19 mouse cellular contexts compared by ENCODE assay signal in genomic region chr14:78119449-78120200, GRCm38 (mm10). TPM values are rescaled to one million over a fixed set of nuclear protein-coding genes. Genes with fewer than 3 reads are reported as not detected.
DNase-seq lines count a peak whose midpoint lies in the region; ATAC-seq and TF ChIP-seq lines count a peak whose summit lies in the region.
"Had no signal": no experiment of that assay in that cellular context is flagged by ENCODE, and none has a peak within 500 bp of the region (broad histone marks: within the 10 kb centered on the region; RNA-seq: fewer than 3 reads in every experiment).

No protein-coding gene starts in this region.

- H3K4me2 ChIP-seq in forebrain, embryonic 14.5 days (ENCODE audit: low read length), result no peak overlapping the region
- H3K4me2 ChIP-seq in forebrain, embryonic 12.5 days, result no peak overlapping the region
- no peak overlapping the region for H3K4me2 ChIP-seq in kidney, embryonic 14.5 days (replicated peaks; ENCODE audit: low read depth, low read length)
- H3K4me2 ChIP-seq: embryonic facial prominence, embryonic 12.5 days; heart, embryonic 15.5 days; hindbrain, embryonic 12.5 days; neural tube, embryonic 15.5 days had no signal

- no peaks in the 10 kb centered on the region for H3K36me3 ChIP-seq in forebrain, embryonic 14.5 days (ENCODE audit: control insufficient read depth, insufficient read depth, low read length)
- no peaks in the 10 kb centered on the region for H3K36me3 ChIP-seq in forebrain, embryonic 12.5 days (replicated peaks)
- H3K36me3 ChIP-seq in kidney, embryonic 14.5 days (ENCODE audit: control insufficient read depth, insufficient read depth, low read length), result no peaks in the 10 kb centered on the region
- H3K36me3 ChIP-seq: embryonic facial prominence, embryonic 12.5 days; heart, embryonic 15.5 days; hindbrain, embryonic 12.5 days; neural tube, embryonic 15.5 days had no signal

- 56% methylated on average over 10 of the region's 10 CpGs for WGBS in forebrain, embryonic 14.5 days
- WGBS in forebrain, embryonic 12.5 days, result 56% methylated on average over 10 of the region's 10 CpGs
- 36% methylated on average over 10 of the region's 10 CpGs for WGBS in kidney, embryonic 14.5 days

- no peaks in the 10 kb centered on the region for H3K27me3 ChIP-seq in forebrain, embryonic 14.5 days (replicated peaks; ENCODE audit: control insufficient read depth, insufficient read depth, low read length)
- no peaks in the 10 kb centered on the region; the same call in 1 of the 2 replicates for H3K27me3 ChIP-seq in forebrain, embryonic 12.5 days
- no peaks in the 10 kb centered on the region for H3K27me3 ChIP-seq in kidney, embryonic 14.5 days (ENCODE audit: control insufficient read depth, insufficient read depth, low read length)
- H3K27me3 ChIP-seq: embryonic facial prominence, embryonic 12.5 days; heart, embryonic 15.5 days; hindbrain, embryonic 12.5 days; neural tube, embryonic 15.5 days had no signal

- intact Hi-C loops in gastrocnemius, adult 2 months (cut with DNase I), result no loop called here

- TF ChIP-seq CTCF in brain, embryonic 14.5 days (IDR thresholded peaks at IDR 0.05; ENCODE audit: borderline replicate concordance, extremely low read depth, insufficient read depth, insufficient read length), result no peak
- TF ChIP-seq CTCF in gastrocnemius, adult 2 months (IDR thresholded peaks at IDR 0.05), result no peak

- TF ChIP-seq POLR2A in brain, embryonic 14.5 days (IDR thresholded peaks at IDR 0.05; ENCODE audit: borderline replicate concordance, extremely low read depth, insufficient read depth, insufficient read length, poor library complexity, severe bottlenecking), result no peak

- H3K9me3 ChIP-seq in forebrain, embryonic 14.5 days (replicated peaks; ENCODE audit: control insufficient read depth, low read length), result 0 out of 2 replicates have a peak, but pooled peaks cover 4% of the 10 kb centered on the region
- no peaks in the 10 kb centered on the region for H3K9me3 ChIP-seq in forebrain, embryonic 12.5 days
- no peaks in the 10 kb centered on the region for H3K9me3 ChIP-seq in kidney, embryonic 14.5 days (ENCODE audit: control insufficient read depth, low read length)
- H3K9me3 ChIP-seq: embryonic facial prominence, embryonic 12.5 days; heart, embryonic 15.5 days; hindbrain, embryonic 12.5 days had no signal

- H3K27ac ChIP-seq in forebrain, embryonic 14.5 days (ENCODE audit: low read depth, low read length), result no peak overlapping the region
- no peak overlapping the region for H3K27ac ChIP-seq in forebrain, embryonic 12.5 days
- no peak overlapping the region for H3K27ac ChIP-seq in kidney, embryonic 14.5 days (ENCODE audit: low read depth, low read length)
- H3K27ac ChIP-seq in gastrocnemius, adult 2 months, result no peak overlapping the region
- H3K27ac ChIP-seq: embryonic facial prominence, embryonic 12.5 days; heart, embryonic 15.5 days; hindbrain, embryonic 12.5 days; neural tube, embryonic 15.5 days had no signal

- peaks cover 8% of the 10 kb centered on the region for H3K4me1 ChIP-seq in forebrain, embryonic 14.5 days (ENCODE audit: control insufficient read depth, insufficient read depth, low read length)
- H3K4me1 ChIP-seq in forebrain, embryonic 12.5 days, result peaks cover 19% of the 10 kb centered on the region
- peaks cover 4% of the 10 kb centered on the region for H3K4me1 ChIP-seq in kidney, embryonic 14.5 days (ENCODE audit: control insufficient read depth, insufficient read depth, low read length)
- H3K4me1 ChIP-seq: embryonic facial prominence, embryonic 12.5 days; hindbrain, embryonic 12.5 days had no signal

- DNase-seq in forebrain, embryonic 14.5 days (ENCODE audit: low spot score), result no peak
- no peak for DNase-seq in kidney, adult 18-20 months
- DNase-seq in right cerebral cortex, adult 18-20 months, result peak; percentile 8
- no peak for DNase-seq in right cerebral cortex, postnatal 25 days
- peak; percentile 26 for DNase-seq in brain, embryonic 14.5 days (ENCODE audit: low read depth)
- no peak for DNase-seq in gastrocnemius, adult 2 months
- DNase-seq: cerebellum, adult 11 months; gastrocnemius, postnatal 10 days; liver, postnatal 0 days had no signal

- ATAC-seq in forebrain, embryonic 14.5 days, result 0 out of 2 replicates have a peak, but pooled peaks have one; percentile 15
- no peak for ATAC-seq in forebrain, embryonic 12.5 days (ENCODE audit: low FRiP score)
- ATAC-seq in kidney, embryonic 14.5 days (ENCODE audit: low FRiP score, low TSS enrichment), result 0 out of 2 replicates have a peak, but pooled peaks have one; percentile 24
- ATAC-seq: intestine, embryonic 16.5 days; liver, postnatal 0 days had no signal

- H3K4me3 ChIP-seq in forebrain, embryonic 14.5 days (ENCODE audit: low read depth, low read length), result no peak overlapping the region
- H3K4me3 ChIP-seq in forebrain, embryonic 12.5 days (replicated peaks), result no peak overlapping the region
- H3K4me3 ChIP-seq in kidney, embryonic 14.5 days (ENCODE audit: low read length), result no peak overlapping the region
- H3K4me3 ChIP-seq in gastrocnemius, adult 2 months, result no peak overlapping the region
- H3K4me3 ChIP-seq: embryonic facial prominence, embryonic 12.5 days; heart, embryonic 15.5 days; hindbrain, embryonic 12.5 days; neural tube, embryonic 15.5 days had no signal

- no peak overlapping the region for H3K9ac ChIP-seq in forebrain, embryonic 14.5 days (ENCODE audit: low read length)
- H3K9ac ChIP-seq in forebrain, embryonic 12.5 days, result no peak overlapping the region
- no peak overlapping the region for H3K9ac ChIP-seq in kidney, embryonic 14.5 days (ENCODE audit: low read depth, low read length)
- H3K9ac ChIP-seq: embryonic facial prominence, embryonic 12.5 days; heart, embryonic 15.5 days; hindbrain, embryonic 12.5 days; liver, postnatal 0 days; neural tube, embryonic 15.5 days had no signal

RNA-seq across cellular contexts. Expression of gene Fam216b, which starts 30.8 kb away (rescaled TPM):
- 0.44 and 0.49 TPM in 2 replicates for polyA plus RNA-seq in forebrain, embryonic 14.5 days (2014; fragmentation: Nextera tagmentation; extraction: Ambion mirVana)
- polyA plus RNA-seq in forebrain, embryonic 12.5 days (2016; fragmentation: Nextera tagmentation; extraction: Ambion mirVana), result not detected in 2 replicates
- not detected in 2 replicates for polyA plus RNA-seq in kidney, embryonic 14.5 days (2014; fragmentation: Nextera tagmentation; extraction: Ambion mirVana)
- 0.37 and 0.38 TPM in 2 replicates for polyA plus RNA-seq in brain, embryonic 14.5 days (2012; rRNA removed)
- total RNA-seq in gastrocnemius, adult 2 months (2021), result not detected
- total RNA-seq: gastrocnemius, postnatal 10 days had no signal
- polyA plus RNA-seq: embryonic facial prominence, embryonic 12.5 days; hindbrain, embryonic 12.5 days; intestine, embryonic 16.5 days; limb, embryonic 14.5 days; liver, postnatal 0 days; testis, adult 2 months; urinary bladder, adult 2 months had no signal

Comparison
In these comparisons a context has a peak if more than half of its experiments do, and no peak if none do; other contexts are left out.
1. DNase-seq: peak in right cerebral cortex, adult 18-20 months (single experiment) and brain, embryonic 14.5 days (single experiment); none in forebrain, embryonic 14.5 days (single experiment), kidney, adult 18-20 months (single experiment), right cerebral cortex, postnatal 25 days (single experiment) and gastrocnemius, adult 2 months (single experiment).